Mouse (Mus musculus): ENCODE measurements around the gene Surf6. TPM values are rescaled to one million over a fixed set of nuclear protein-coding genes. Genes with fewer than 3 reads are reported as not detected.

The Surf6 gene
- polyA plus RNA-seq, 1 experiment from 2014 or later: 15.5 TPM

DNA sequence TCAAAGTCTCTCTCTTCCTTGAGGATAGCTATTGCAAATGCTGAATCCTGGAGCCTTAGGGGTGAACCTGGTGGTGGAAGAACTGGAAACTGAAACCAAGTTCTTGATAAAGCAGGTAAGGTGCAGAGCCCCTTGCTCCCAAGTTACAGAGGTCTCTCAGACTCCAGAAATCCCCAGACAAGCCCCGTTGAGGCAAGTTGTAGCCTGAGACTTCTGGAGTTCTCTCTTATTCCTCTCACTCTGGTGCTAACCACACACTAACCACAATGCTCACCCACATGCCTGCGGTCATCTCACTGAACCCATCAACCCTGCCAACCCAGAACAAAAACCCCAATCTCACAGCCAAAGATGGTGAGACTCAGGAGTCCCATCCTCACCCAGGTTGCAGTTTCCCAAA is 32.6 kb upstream of the Surf6 start:
- Histone ChIP-seq H3K9ac (no peak overlapping the region), H3K4me2 (no peak overlapping the region), H3K36me3 (ENCODE audit: insufficient read depth) (peaks cover 14% of the 10 kb centered on the region), H3K4me3 (ENCODE audit: low read depth, low read length) (no peak overlapping the region), H3K9me3 (ENCODE audit: low read depth, low read length) (no peaks in the 10 kb centered on the region), H3K27ac (ENCODE audit: low read depth) (no peak overlapping the region), H3K4me1 (ENCODE audit: insufficient read depth) (peaks cover 6% of the 10 kb centered on the region), H3K27me3 (ENCODE audit: insufficient read depth, low read length) (no peaks in the 10 kb centered on the region)
- ATAC-seq (ENCODE audit: insufficient read depth) (no peak), DNase-seq (no peak)
- WGBS: 93% methylated on average over 2 of the region's 2 CpGs
- TF ChIP-seq CTCF (IDR thresholded peaks at IDR 0.05; ENCODE audit: low read depth): no peak

GRCm38 (mm10) chr2:26933304-26934055 is 30.8 kb upstream of the Surf6 start, which contains the start of the genes Surf4 and Stkld1:
TSS of gene Surf4 (minus strand) at chr2:26933928.
TSS of gene Stkld1 (plus strand) at chr2:26934047.
- ATAC-seq (ENCODE audit: insufficient read depth): peak; percentile 97
- TF ChIP-seq CTCF (IDR thresholded peaks at IDR 0.05; ENCODE audit: low read depth): no peak
- peak; percentile 98 for DNase-seq
- peak within 1 kb of the TSS; percentile 98 for H3K4me3 ChIP-seq (ENCODE audit: low read depth, low read length)
- no peaks in the 10 kb centered on the region for H3K9me3 ChIP-seq (ENCODE audit: low read depth, low read length)
- H3K36me3 ChIP-seq (ENCODE audit: insufficient read depth): peaks cover 32% of the 10 kb centered on the region
- no peaks in the 10 kb centered on the region for H3K27me3 ChIP-seq (ENCODE audit: insufficient read depth, low read length)
- H3K4me1 ChIP-seq (ENCODE audit: insufficient read depth): peaks cover 6% of the 10 kb centered on the region
- peak within 1 kb of the TSS; percentile 88 for H3K27ac ChIP-seq (ENCODE audit: low read depth)
- peak within 1 kb of the TSS; percentile 72 for H3K4me2 ChIP-seq
- peak within 1 kb of the TSS; percentile 99 for H3K9ac ChIP-seq
- WGBS: under 1% methylated on average over 50 of the region's 70 CpGs

- Histone ChIP-seq H3K4me2 (peak overlapping the region; percentile 72), H3K27me3 (ENCODE audit: insufficient read depth, low read length) (no peaks in the 10 kb centered on the region), H3K4me3 (ENCODE audit: low read depth, low read length) (peak overlapping the region; percentile 98), H3K4me1 (ENCODE audit: insufficient read depth) (peaks cover 6% of the 10 kb centered on the region), H3K9ac (peak overlapping the region; percentile 99), H3K9me3 (ENCODE audit: low read depth, low read length) (no peaks in the 10 kb centered on the region), H3K36me3 (ENCODE audit: insufficient read depth) (peaks cover 38% of the 10 kb centered on the region), H3K27ac (ENCODE audit: low read depth) (peak overlapping the region; percentile 88)
- no peak for TF ChIP-seq CTCF (IDR thresholded peaks at IDR 0.05; ENCODE audit: low read depth)
- DNase-seq: peak; percentile 37
- WGBS: under 1% methylated on average over 46 of the region's 49 CpGs
- no peak; the same call in 1 of the 2 replicates for ATAC-seq (ENCODE audit: insufficient read depth)
Observed at GRCm38 (mm10) chr2:26932473-26933303, 30.0 kb upstream of the Surf6 start.

DNA sequence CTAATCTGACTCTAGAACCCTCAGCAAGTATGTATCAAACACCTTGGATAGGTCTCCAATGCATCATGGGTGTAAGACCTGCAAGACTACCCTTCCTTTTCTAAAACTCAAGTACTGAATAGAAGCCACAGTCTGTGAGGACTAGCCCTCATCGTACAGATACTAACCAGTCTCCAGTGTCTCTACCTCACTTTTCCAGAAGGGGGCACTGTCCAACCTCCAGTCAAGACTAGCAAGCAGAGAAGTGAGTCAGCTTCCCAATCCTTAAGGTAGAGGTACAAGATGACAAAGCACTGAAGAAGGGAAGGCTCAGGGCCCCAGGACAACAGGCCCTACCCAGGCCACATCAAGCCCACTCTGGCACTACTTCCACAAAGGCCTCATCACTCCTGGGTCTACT is 27.7 kb upstream of the Surf6 start:
- TF ChIP-seq CTCF (IDR thresholded peaks at IDR 0.05; ENCODE audit: low read depth): peak; percentile 73
- WGBS: 42% methylated on average over 1 of the region's 1 CpGs
- ATAC-seq (ENCODE audit: insufficient read depth) (no peak), DNase-seq (peak; percentile 74)
- no peak overlapping the region for H3K27ac ChIP-seq (ENCODE audit: low read depth)
- no peaks in the 10 kb centered on the region for H3K9me3 ChIP-seq (ENCODE audit: low read depth, low read length)
- no peak overlapping the region for H3K9ac ChIP-seq
- H3K4me1 ChIP-seq (ENCODE audit: insufficient read depth): peaks cover 6% of the 10 kb centered on the region
- peak overlapping the region; percentile 7; the same call in 1 of the 2 replicates for H3K4me2 ChIP-seq
- H3K4me3 ChIP-seq (ENCODE audit: low read depth, low read length): no peak overlapping the region
- H3K36me3 ChIP-seq (ENCODE audit: insufficient read depth): peaks cover 59% of the 10 kb centered on the region
- H3K27me3 ChIP-seq (ENCODE audit: insufficient read depth, low read length): no peaks in the 10 kb centered on the region

GRCm38 (mm10) chr2:26927745-26928476 is 25.2 kb upstream of the Surf6 start:
- no peak overlapping the region for H3K9ac ChIP-seq
- H3K27ac ChIP-seq (ENCODE audit: low read depth): no peak overlapping the region
- WGBS: 85% methylated on average over 6 of the region's 6 CpGs
- H3K4me2 ChIP-seq: no peak overlapping the region
- ATAC-seq (ENCODE audit: insufficient read depth) (no peak), DNase-seq (no peak)
- TF ChIP-seq CTCF (IDR thresholded peaks at IDR 0.05; ENCODE audit: low read depth): no peak
- H3K4me1 ChIP-seq (ENCODE audit: insufficient read depth): peaks cover 6% of the 10 kb centered on the region
- no peak overlapping the region for H3K4me3 ChIP-seq (ENCODE audit: low read depth, low read length)
- no peaks in the 10 kb centered on the region for H3K27me3 ChIP-seq (ENCODE audit: insufficient read depth, low read length)
- H3K36me3 ChIP-seq (ENCODE audit: insufficient read depth): peaks cover 84% of the 10 kb centered on the region
- H3K9me3 ChIP-seq (ENCODE audit: low read depth, low read length): no peaks in the 10 kb centered on the region

DNA sequence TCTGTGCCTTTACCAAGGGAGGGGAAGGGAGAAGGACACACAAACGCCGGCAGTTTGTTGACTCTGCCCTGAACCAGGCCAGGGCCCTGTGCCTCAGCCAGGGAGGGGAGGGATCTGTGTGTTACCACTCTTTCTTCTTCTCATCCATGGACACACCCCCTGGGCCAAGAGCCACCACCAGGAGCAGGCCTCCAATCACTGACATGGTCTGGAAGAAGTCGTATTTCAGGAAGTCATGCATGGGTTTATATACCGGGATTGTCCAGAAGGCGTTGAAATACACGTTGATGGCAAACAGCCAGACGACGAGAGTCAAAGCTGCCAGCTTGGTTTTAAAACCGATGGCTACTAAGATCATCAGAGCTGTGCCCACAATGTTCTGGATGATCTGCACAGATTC is 19.1 kb upstream of the Surf6 start:
- H3K4me2 ChIP-seq: no peak overlapping the region
- no peak overlapping the region for H3K4me3 ChIP-seq (ENCODE audit: low read depth, low read length)
- H3K27ac ChIP-seq (ENCODE audit: low read depth): no peak overlapping the region
- H3K9me3 ChIP-seq (ENCODE audit: low read depth, low read length): no peaks in the 10 kb centered on the region
- H3K4me1 ChIP-seq (ENCODE audit: insufficient read depth): peaks cover under 1% of the 10 kb centered on the region; the same call in 1 of the 2 replicates
- no peaks in the 10 kb centered on the region for H3K27me3 ChIP-seq (ENCODE audit: insufficient read depth, low read length)
- ATAC-seq (ENCODE audit: insufficient read depth) (peak; percentile 52; the same call in 1 of the 2 replicates), DNase-seq (no peak)
- no peak overlapping the region for H3K9ac ChIP-seq
- no peak for TF ChIP-seq CTCF (IDR thresholded peaks at IDR 0.05; ENCODE audit: low read depth)
- H3K36me3 ChIP-seq (ENCODE audit: insufficient read depth): peaks cover 90% of the 10 kb centered on the region
- WGBS: 52% methylated on average over 9 of the region's 9 CpGs
